Mouse (Mus musculus) cerebellum, adult 2 months (tissue): ENCODE measurements around the gene Shisal2a.

Source experiments
- CTCF ChIP-seq: fragments of 200-500 bp; IDR thresholded peaks from 2 replicates; pipeline ENCODE4 v1.5.1; 2011; ENCODE audit warnings: low read depth, mild to moderate bottlenecking, control low read depth, low read length, moderate library complexity, borderline replicate concordance; ENCODE audit not compliant: insufficient read depth
- POLR2A ChIP-seq: fragments of 200-500 bp; IDR thresholded peaks from 2 replicates; pipeline ENCODE4 v1.6.1; 2011; ENCODE audit warnings: low read length, control low read depth, borderline replicate concordance; ENCODE audit not compliant: insufficient read depth

GRCm38 (mm10) chr4:108323588-108323987, 59.6 kb downstream of the Shisal2a start:
- TF ChIP-seq CTCF (no peak), POLR2A (no peak)
